9 mouse cellular contexts compared by ENCODE assay signal in genomic region chr1:191855136-191855878, GRCm38 (mm10). TPM values are rescaled to one million over a fixed set of nuclear protein-coding genes. Genes with fewer than 3 reads are reported as not detected.
A peak's percentile ranks its signal among the peaks of the same experiment; 100 is the strongest.
DNase-seq lines count a peak whose midpoint lies in the region; ATAC-seq lines count a peak whose summit lies in the region.
"Had no signal": no experiment of that assay in that cellular context is flagged by ENCODE, and none has a peak within 500 bp of the region (broad histone marks: within the 10 kb centered on the region; RNA-seq: fewer than 3 reads in every experiment).

No protein-coding gene starts in this region.

- peaks cover 12% of the 10 kb centered on the region for H3K4me1 ChIP-seq in heart, embryonic 16.5 days (ENCODE audit: control insufficient read depth, insufficient read depth, low read length)

- no peak overlapping the region for H3K9ac ChIP-seq in heart, embryonic 16.5 days (ENCODE audit: low read length)
- H3K9ac ChIP-seq: hindbrain, embryonic 14.5 days had no signal

- peak; percentile 52; the same call in 1 of the 2 replicates for ATAC-seq in heart, embryonic 16.5 days (replicated peaks; ENCODE audit: extremely low read depth, insufficient read depth, low FRiP score)
- peak; percentile 94 for ATAC-seq in megakaryocyte progenitor cell, adult 5-6 weeks (replicated peaks; ENCODE audit: poor library complexity)

- H3K4me2 ChIP-seq in heart, embryonic 16.5 days (ENCODE audit: low read depth, low read length): no peak overlapping the region
- H3K4me2 ChIP-seq: hindbrain, embryonic 14.5 days had no signal

- 27% methylated on average over 10 of the region's 10 CpGs for WGBS in heart, embryonic 16.5 days

- no peak overlapping the region for H3K27ac ChIP-seq in heart, embryonic 16.5 days (ENCODE audit: low read length)
- H3K27ac ChIP-seq: hindbrain, embryonic 14.5 days had no signal

- DNase-seq in heart, adult 18-20 months: no peak
- DNase-seq in MEL-GATA-1-ER (ENCODE audit: extremely low read depth, low read depth): peak; percentile 96
- DNase-seq in c-Kit-positive CD71-positive TER-119-negative erythroid progenitor cells, embryonic 14.5 days (ENCODE audit: low read depth): peak; percentile 86
- DNase-seq in cerebellum, adult 9-11 months: no peak
- no peak for DNase-seq in urinary bladder, adult 2 months (ENCODE audit: low spot score)
- DNase-seq in kidney, postnatal 36 days: no peak

- H3K36me3 ChIP-seq in heart, embryonic 16.5 days (ENCODE audit: control insufficient read depth, insufficient read depth): no peaks in the 10 kb centered on the region

- 0 out of 2 replicates have a peak, but pooled peaks cover 7% of the 10 kb centered on the region for H3K9me3 ChIP-seq in heart, embryonic 16.5 days (replicated peaks; ENCODE audit: control insufficient read depth, low read length)

- no peaks in the 10 kb centered on the region; the same call in 1 of the 2 replicates for H3K27me3 ChIP-seq in heart, embryonic 16.5 days (ENCODE audit: control insufficient read depth, insufficient read depth, low read length)

- no peak overlapping the region for H3K4me3 ChIP-seq in heart, embryonic 16.5 days (ENCODE audit: low read length)

RNA-seq across cellular contexts. Expression of gene Nek2, which starts 34.1 kb away (rescaled TPM):
- polyA plus RNA-seq in heart, embryonic 16.5 days (2015; fragmentation: Nextera tagmentation; extraction: Ambion mirVana): 38.5 and 38.6 TPM in 2 replicates
- under 1 TPM; 0.17 to 0.18 TPM for total RNA-seq in heart, adult 18-20 months (2021)
- 22.4 and 23.4 TPM in 2 replicates for total RNA-seq in megakaryocyte progenitor cell, adult 5-6 weeks (2015)
- 35.8 and 36.8 TPM in 2 replicates for total RNA-seq in megakaryocyte progenitor cell, adult 5-6 weeks (2017)
- polyA plus RNA-seq in urinary bladder, adult 2 months (2012; rRNA removed): 0.81 and 1.1 TPM in 2 replicates

RNA-seq across cellular contexts. Expression of gene Slc30a1, which starts 51.3 kb away (rescaled TPM):
- 1.1 and 1.7 TPM in 2 replicates for polyA plus RNA-seq in heart, embryonic 16.5 days (2015; fragmentation: Nextera tagmentation; extraction: Ambion mirVana)
- 10 to 100 TPM; 16.4 to 19.5 TPM for total RNA-seq in heart, adult 18-20 months (2021)
- 4.7 TPM in 2 replicates for total RNA-seq in megakaryocyte progenitor cell, adult 5-6 weeks (2015)
- total RNA-seq in megakaryocyte progenitor cell, adult 5-6 weeks (2017): 5.3 and 5.6 TPM in 2 replicates
- polyA plus RNA-seq in urinary bladder, adult 2 months (2012; rRNA removed): 11.2 and 12.6 TPM in 2 replicates

Comparison
In these comparisons a context has a peak if more than half of its experiments do, and no peak if none do; other contexts are left out.
1. DNase-seq: peak in MEL-GATA-1-ER (single experiment) and c-Kit-positive CD71-positive TER-119-negative erythroid progenitor cells, embryonic 14.5 days (single experiment); none in heart, adult 18-20 months (0 of 2), cerebellum, adult 9-11 months (single experiment), urinary bladder, adult 2 months (single experiment) and kidney, postnatal 36 days (0 of 2).
2. RNA of gene Nek2, which starts 34.1 kb away (total RNA-seq): 22.4 to 36.8 TPM in megakaryocyte progenitor cell, adult 5-6 weeks; 0.17 to 0.18 TPM in heart, adult 18-20 months; every median in the first group is over 10 times any median in the second.